Mouse (Mus musculus) embryonic facial prominence, embryonic 11.5 days (tissue): ENCODE results near the gene Gtf2a1. TPM values are rescaled to one million over a fixed set of nuclear protein-coding genes. Genes with fewer than 3 reads are reported as not detected.
A peak's percentile ranks its signal among the peaks of the same experiment; 100 is the strongest.

Experiments
- ATAC-seq: fragments of 200-750 bp; cut with Nextera tagmentation; replicated peaks from 2 replicates; pipeline ENCODE4 v1.8.0; 2017; ENCODE audit warnings: low read depth; ENCODE audit not compliant: insufficient number of reproducible peaks, low FRiP score, low TSS enrichment
- DNase-seq: peaks from one replicate; pipeline ENCODE4 v3.0.0-alpha.2; 2015; ENCODE audit warnings: low spot score
- H3K27ac ChIP-seq: fragments of 300-500 bp; sonication (generic); replicated peaks from 2 replicates; pipeline ENCODE4 v1.5.1; 2014; ENCODE audit warnings: mild to moderate bottlenecking, low read depth, low read length, control low read depth
- H3K27me3 ChIP-seq: fragments of 300-500 bp; sonication (generic); 2 replicates; pipeline ENCODE4 v1.6.1; 2014; ENCODE audit warnings: mild to moderate bottlenecking, low read length, moderate library complexity, mixed read lengths; ENCODE audit not compliant: control insufficient read depth, insufficient read depth
- H3K36me3 ChIP-seq: fragments of 300-500 bp; sonication (generic); replicated peaks from 2 replicates; pipeline ENCODE4 v1.6.1; 2014; ENCODE audit warnings: low read depth, mild to moderate bottlenecking, low read length, moderate library complexity, mixed read lengths; ENCODE audit not compliant: control insufficient read depth, insufficient read depth
- H3K4me1 ChIP-seq: fragments of 300-500 bp; sonication (generic); 2 replicates; pipeline ENCODE4 v1.6.1; 2014; ENCODE audit warnings: low read length, mixed read lengths; ENCODE audit not compliant: control insufficient read depth, insufficient read depth
- H3K4me2 ChIP-seq: fragments of 300-500 bp; sonication (generic); 2 replicates; pipeline ENCODE4 v1.6.1; 2014; ENCODE audit warnings: low read depth, mild to moderate bottlenecking, control low read depth, low read length, moderate library complexity
- H3K4me3 ChIP-seq: fragments of 300-500 bp; sonication (generic); 2 replicates; pipeline ENCODE4 v1.5.1; 2014; ENCODE audit warnings: low read depth, low read length, control low read depth
- H3K9ac ChIP-seq: fragments of 300-500 bp; sonication (generic); replicated peaks from 2 replicates; pipeline ENCODE4 v1.6.1; 2014; ENCODE audit warnings: mild to moderate bottlenecking, control low read depth, low read length
- H3K9me3 ChIP-seq: fragments of 300-500 bp; sonication (generic); replicated peaks from 2 replicates; pipeline ENCODE4 v1.6.1; 2016; ENCODE audit warnings: mild to moderate bottlenecking, low read length, inconsistent platforms, mixed read lengths; ENCODE audit not compliant: control insufficient read depth
- WGBS: fragments of 180-500 bp; shearing (Covaris S2); extraction: QIAGEN DNeasy Blood & Tissue Kit; methylation state at CpG from one replicate; pipeline ENCODE4 v1.1.7; 2014; 5-methylcytosine and 5-hydroxymethylcytosine counted together
- polyA plus RNA-seq: library from polyadenylated mRNA; unstranded; fragments of >200 nt; fragmentation: Nextera tagmentation; extraction: Ambion mirVana; gene quantifications from 2 replicates; pipeline ENCODE4 v1.2.1, GENCODE M21; 2014

The Gtf2a1 gene
- polyA plus RNA-seq = 46.3 and 48.5 TPM in 2 replicates

- peak within 1 kb of the TSS; percentile 96 for H3K4me3 ChIP-seq
- whole genome bisulfite sequencing = under 1% methylated on average over 44 of the region's 99 CpGs
- ATAC-seq (peak; percentile 83), DNase-seq (peak; percentile 97)
- peak within 1 kb of the TSS; percentile 100 for H3K27ac ChIP-seq
- no peaks in the 10 kb centered on the region for H3K9me3 ChIP-seq
- H3K27me3 ChIP-seq = no peaks in the 10 kb centered on the region
- no peaks in the 10 kb centered on the region; the same call in 1 of the 2 replicates for H3K4me1 ChIP-seq
- H3K9ac ChIP-seq = peak within 1 kb of the TSS; percentile 100
- H3K36me3 ChIP-seq = peaks cover 4% of the 10 kb centered on the region
- peak within 1 kb of the TSS; percentile 61 for H3K4me2 ChIP-seq
These were observed at the start of gene Gtf2a1 for GRCm38 (mm10) chr12:91589847-91590690. Gtf2a1 (minus strand) TSS chr12:91590487.

DNA sequence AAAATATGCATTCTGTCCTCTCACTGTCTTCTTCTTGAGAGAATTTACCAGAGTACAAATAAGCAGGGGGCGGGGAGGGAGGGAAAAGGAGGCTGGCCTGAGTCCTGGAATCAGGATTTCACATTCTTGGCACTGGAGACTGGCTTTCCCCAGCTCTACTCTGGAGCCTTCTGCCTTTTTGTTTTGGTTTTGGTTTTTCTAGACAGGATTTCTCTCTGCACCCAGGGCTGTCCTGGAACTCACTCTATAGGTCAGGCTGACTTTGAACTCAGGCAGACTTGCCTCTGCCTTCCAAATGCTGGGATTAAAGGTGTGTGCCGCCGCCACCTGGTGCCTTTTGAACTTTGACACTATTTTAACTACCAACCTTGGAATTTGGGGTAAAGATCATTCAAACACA, 48.1 kb upstream of the Gtf2a1 start:
- H3K4me1 ChIP-seq = peaks cover 3% of the 10 kb centered on the region; the same call in 1 of the 2 replicates
- H3K4me2 ChIP-seq = no peak overlapping the region
- WGBS = 82% methylated on average over 3 of the region's 3 CpGs
- no peak for ATAC-seq
- H3K27ac ChIP-seq = no peak overlapping the region
- DNase-seq = no peak
- no peak overlapping the region for H3K9ac ChIP-seq
- no peaks in the 10 kb centered on the region for H3K9me3 ChIP-seq
- no peak overlapping the region for H3K4me3 ChIP-seq
- no peaks in the 10 kb centered on the region for H3K36me3 ChIP-seq
- H3K27me3 ChIP-seq = no peaks in the 10 kb centered on the region

GRCm38 (mm10) chr12:91637136-91637909, 47.0 kb upstream of the Gtf2a1 start:
- H3K4me1 ChIP-seq = peaks cover 3% of the 10 kb centered on the region; the same call in 1 of the 2 replicates
- H3K27me3 ChIP-seq = no peaks in the 10 kb centered on the region
- no peak overlapping the region for H3K27ac ChIP-seq
- H3K4me3 ChIP-seq = no peak overlapping the region
- WGBS = 68% methylated on average over 12 of the region's 12 CpGs
- no peaks in the 10 kb centered on the region for H3K36me3 ChIP-seq
- no peak for DNase-seq
- H3K4me2 ChIP-seq = no peak overlapping the region
- no peaks in the 10 kb centered on the region for H3K9me3 ChIP-seq
- ATAC-seq = no peak
- no peak overlapping the region for H3K9ac ChIP-seq

GRCm38 (mm10) chr12:91626482-91626881, 36.2 kb upstream of the Gtf2a1 start:
- Histone ChIP-seq H3K4me2 (no peak overlapping the region), H3K27ac (no peak overlapping the region), H3K9ac (no peak overlapping the region), H3K9me3 (no peaks in the 10 kb centered on the region), H3K4me3 (no peak overlapping the region), H3K4me1 (no peaks in the 10 kb centered on the region), H3K36me3 (no peaks in the 10 kb centered on the region), H3K27me3 (no peaks in the 10 kb centered on the region)
- whole genome bisulfite sequencing = 85% methylated on average over 5 of the region's 5 CpGs
- ATAC-seq = no peak
- no peak for DNase-seq

DNA sequence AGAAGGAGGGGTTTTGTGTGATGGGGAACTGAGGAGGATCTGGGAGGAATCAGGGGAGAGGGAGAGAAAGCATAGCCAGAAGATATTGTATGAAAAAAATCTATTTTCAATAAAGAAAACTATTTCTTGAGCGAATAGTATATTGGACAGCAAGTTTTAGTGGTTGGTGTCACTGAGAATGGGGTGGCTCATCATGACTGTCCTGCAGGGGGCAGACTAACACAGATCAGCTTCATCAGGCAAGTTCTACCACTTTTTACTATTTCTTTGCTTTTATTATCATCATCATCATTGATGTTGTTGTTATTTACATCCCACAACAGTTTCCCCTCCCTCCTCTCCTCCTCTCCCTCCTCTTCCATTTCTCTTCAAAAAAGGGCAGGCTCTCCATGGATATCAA, 34.7 kb upstream of the Gtf2a1 start:
- no peak for ATAC-seq
- Histone ChIP-seq H3K4me3 (no peak overlapping the region), H3K9ac (no peak overlapping the region), H3K4me2 (no peak overlapping the region), H3K27me3 (no peaks in the 10 kb centered on the region), H3K36me3 (no peaks in the 10 kb centered on the region), H3K9me3 (no peaks in the 10 kb centered on the region), H3K4me1 (no peaks in the 10 kb centered on the region), H3K27ac (no peak overlapping the region)
- WGBS = 77% methylated on average over 1 of the region's 1 CpGs
- no peak for DNase-seq

- no peak overlapping the region for H3K27ac ChIP-seq
- no peaks in the 10 kb centered on the region for H3K9me3 ChIP-seq
- H3K4me1 ChIP-seq = no peaks in the 10 kb centered on the region
- H3K9ac ChIP-seq = no peak overlapping the region
- H3K4me2 ChIP-seq = no peak overlapping the region
- H3K4me3 ChIP-seq = no peak overlapping the region
- DNase-seq = no peak
- no peaks in the 10 kb centered on the region for H3K36me3 ChIP-seq
- WGBS = 91% methylated on average over 5 of the region's 5 CpGs
- ATAC-seq = no peak
- H3K27me3 ChIP-seq = no peaks in the 10 kb centered on the region
These were observed 19.1 kb upstream of the Gtf2a1 start for GRCm38 (mm10) chr12:91609425-91609824.

DNA sequence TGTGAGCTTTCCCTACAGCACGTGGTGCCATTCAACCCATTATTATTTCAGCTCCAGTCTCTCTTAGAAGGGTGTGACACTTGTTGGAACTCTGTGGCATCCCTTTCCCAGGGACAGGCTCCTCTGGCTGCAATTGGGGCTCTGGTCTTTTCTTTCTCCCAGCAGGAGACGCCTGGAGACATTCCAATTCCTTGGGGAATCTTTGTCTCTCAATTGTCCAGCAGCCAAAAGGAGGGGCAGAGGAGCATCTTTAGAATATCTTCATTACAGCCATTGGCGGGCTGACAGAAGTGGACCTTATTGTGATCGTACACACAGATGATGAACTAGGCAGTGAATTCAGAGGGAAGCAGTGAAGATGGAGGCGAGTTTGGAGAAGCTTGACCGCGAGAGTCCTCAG, 17.4 kb upstream of the Gtf2a1 start:
- no peak overlapping the region for H3K9ac ChIP-seq
- no peaks in the 10 kb centered on the region for H3K36me3 ChIP-seq
- WGBS = 54% methylated on average over 7 of the region's 7 CpGs
- H3K4me2 ChIP-seq = no peak overlapping the region
- no peaks in the 10 kb centered on the region for H3K27me3 ChIP-seq
- ATAC-seq = no peak
- H3K27ac ChIP-seq = no peak overlapping the region
- H3K4me3 ChIP-seq = no peak overlapping the region
- H3K9me3 ChIP-seq = no peaks in the 10 kb centered on the region
- DNase-seq = no peak
- no peaks in the 10 kb centered on the region for H3K4me1 ChIP-seq

GRCm38 (mm10) chr12:91606651-91607050, 16.4 kb upstream of the Gtf2a1 start:
- Histone ChIP-seq H3K9me3 (no peaks in the 10 kb centered on the region), H3K4me3 (no peak overlapping the region), H3K4me1 (no peaks in the 10 kb centered on the region), H3K36me3 (no peaks in the 10 kb centered on the region), H3K9ac (no peak overlapping the region), H3K4me2 (no peak overlapping the region), H3K27ac (no peak overlapping the region), H3K27me3 (no peaks in the 10 kb centered on the region)
- ATAC-seq (no peak), DNase-seq (no peak)
- 88% methylated on average over 13 of the region's 13 CpGs for WGBS
